Mouse (Mus musculus) layer of hippocampus, adult 2 months (tissue): ENCODE results near the gene Fam78b. TPM values are rescaled to one million over a fixed set of nuclear protein-coding genes. Genes with fewer than 3 reads are reported as not detected.

ENCODE experiments used
- DNase-seq, 2 experiments: peaks; one replicate each; pipeline ENCODE4 v3.0.0; 2022; ENCODE audit warnings: low spot score in 2 of 2
- H3K27ac ChIP-seq: fragments of 200-600 bp; 2 replicates; pipeline ENCODE4 v1.8.1; 2022
- H3K4me3 ChIP-seq: fragments of 200-600 bp; 2 replicates; pipeline ENCODE4 v1.8.1; 2022; ENCODE audit warnings: mild to moderate bottlenecking
- CTCF ChIP-seq: fragments of 200-600 bp; conservative IDR thresholded peaks from 2 replicates; pipeline ENCODE4 v1.8.1; 2022; ENCODE audit warnings: antibody characterized with exemption, mild to moderate bottlenecking, moderate library complexity
- total RNA-seq, 2 experiments: library from RNA; stranded (reverse); gene quantifications; 2 replicates each; pipeline ENCODE4 v1.2.3; 2021

Fam78b gene
- total RNA-seq, 2 experiments from 2014 or later: 22.5 to 22.7 TPM

DNA sequence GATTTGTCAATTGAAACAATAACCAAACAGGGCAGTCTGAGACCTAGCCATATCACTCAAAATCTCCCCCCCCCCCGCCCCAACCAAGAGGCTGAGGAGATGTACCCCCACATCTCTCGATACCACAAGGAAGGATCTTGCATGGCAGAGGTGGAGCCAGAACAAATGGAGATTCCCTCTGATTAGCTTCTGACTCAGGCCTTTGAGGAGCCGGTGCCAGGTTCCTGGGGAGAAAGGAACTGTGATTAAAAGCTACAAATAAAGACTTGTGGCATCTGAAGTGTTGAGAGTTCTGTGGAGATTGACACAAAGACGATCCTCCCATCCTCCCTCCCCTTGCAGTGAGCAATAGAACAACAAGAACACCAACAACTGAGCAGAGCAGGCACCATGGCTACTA is 113.9 kb downstream of the Fam78b start:
- no peak overlapping the region for H3K4me3 ChIP-seq
- no peak for DNase-seq
- H3K27ac ChIP-seq: no peak overlapping the region
- TF ChIP-seq CTCF: no peak

- Histone ChIP-seq H3K27ac (no peak overlapping the region), H3K4me3 (no peak overlapping the region)
- DNase-seq: no peak
- no peak for TF ChIP-seq CTCF
Measured at GRCm38 (mm10) chr1:167116733-167117132, 115.5 kb downstream of the Fam78b start.

- no peak for DNase-seq
- no peak overlapping the region for H3K4me3 ChIP-seq
- no peak for TF ChIP-seq CTCF
- no peak overlapping the region for H3K27ac ChIP-seq
Measured at GRCm38 (mm10) chr1:167118971-167119370, 117.8 kb downstream of the Fam78b start.

GRCm38 (mm10) chr1:167119439-167119838 is 118.2 kb downstream of the Fam78b start:
- Histone ChIP-seq H3K27ac (no peak overlapping the region), H3K4me3 (no peak overlapping the region)
- peak; percentile 20 to 35 for DNase-seq
- TF ChIP-seq CTCF: no peak

DNA sequence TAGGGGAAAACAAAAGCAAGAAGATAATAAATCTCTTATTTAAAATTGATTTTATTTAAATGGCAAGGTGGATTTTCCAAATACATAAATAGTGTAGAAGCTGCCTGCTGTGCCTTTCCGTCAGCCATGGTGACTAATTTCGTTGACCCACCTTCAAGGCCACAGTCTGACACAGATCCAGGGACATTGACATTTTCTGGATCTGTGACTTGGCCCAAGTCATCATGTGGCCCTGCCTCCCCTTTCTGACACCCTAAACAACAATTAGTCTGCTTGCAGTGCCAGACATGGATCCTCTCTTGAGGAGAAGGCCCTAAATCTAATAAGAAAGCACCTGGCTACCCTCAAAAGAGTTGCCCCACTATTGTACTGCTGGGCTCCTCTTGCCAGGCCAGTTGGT is 121.2 kb downstream of the Fam78b start:
- no peak overlapping the region for H3K4me3 ChIP-seq
- no peak overlapping the region for H3K27ac ChIP-seq
- TF ChIP-seq CTCF: no peak
- DNase-seq: no peak

- Histone ChIP-seq H3K4me3 (no peak overlapping the region), H3K27ac (no peak overlapping the region)
- TF ChIP-seq CTCF: no peak
- DNase-seq: no peak
Measured at GRCm38 (mm10) chr1:167123551-167123950, 122.3 kb downstream of the Fam78b start.

DNA sequence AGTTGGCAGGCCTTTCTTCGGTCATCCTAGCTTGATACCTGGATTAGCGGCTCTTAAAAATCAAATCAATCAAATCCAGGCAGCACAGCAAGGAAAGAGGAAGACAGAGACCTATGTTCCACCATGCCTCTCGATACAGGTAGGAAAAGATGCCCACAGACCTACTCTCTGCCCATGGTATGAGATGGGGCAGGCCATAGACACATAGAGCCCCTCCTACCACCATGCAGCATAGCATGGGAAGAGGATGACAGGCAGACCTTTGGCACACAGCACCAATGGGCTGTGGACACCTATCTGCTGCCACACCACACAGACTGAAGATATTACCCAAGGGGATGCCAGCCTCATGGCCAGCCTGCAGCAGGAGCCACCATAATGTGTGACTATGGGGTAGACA is 124.7 kb downstream of the Fam78b start:
- TF ChIP-seq CTCF: no peak
- Histone ChIP-seq H3K4me3 (no peak overlapping the region), H3K27ac (no peak overlapping the region)
- no peak for DNase-seq

DNA sequence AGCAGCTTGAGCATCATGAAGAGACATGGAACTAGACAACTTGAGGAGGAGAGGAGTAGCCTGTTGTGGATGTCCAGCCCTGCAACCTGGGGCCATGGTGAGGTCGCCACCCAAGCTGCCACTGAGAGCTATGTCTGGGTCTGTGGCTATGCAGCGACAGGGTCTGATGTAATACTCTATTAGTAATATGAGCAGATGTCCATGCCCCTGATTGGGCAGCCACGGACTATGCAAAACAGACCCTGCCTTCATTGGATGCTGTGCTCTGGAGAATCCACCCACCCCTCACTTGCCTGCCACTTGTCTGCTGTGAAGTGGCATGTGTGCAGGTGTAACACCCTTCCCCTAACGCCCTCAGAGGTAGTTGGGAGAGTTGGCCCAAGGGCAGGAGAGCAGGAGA is 125.1 kb downstream of the Fam78b start:
- no peak for TF ChIP-seq CTCF
- DNase-seq: no peak
- H3K27ac ChIP-seq: no peak overlapping the region
- H3K4me3 ChIP-seq: no peak overlapping the region

GRCm38 (mm10) chr1:167135748-167136147 is 134.5 kb downstream of the Fam78b start:
- DNase-seq: no peak
- no peak overlapping the region for H3K27ac ChIP-seq
- no peak for TF ChIP-seq CTCF
- H3K4me3 ChIP-seq: no peak overlapping the region
